ENCODE assay signal across 17 mouse cellular contexts in genomic region chr6:114214393-114214792, GRCm38 (mm10).
"Had no signal": no experiment of that assay in that cellular context is flagged by ENCODE, and none has a peak within 500 bp of the region (broad histone marks: within the 10 kb centered on the region; RNA-seq: fewer than 3 reads in every experiment).

No protein-coding gene starts in this region.

- H3K4me2 ChIP-seq: liver, embryonic 11.5 days; liver, embryonic 15.5 days; neural tube, embryonic 12.5 days had no signal

- H3K4me1 ChIP-seq: limb, embryonic 10.5 days; liver, embryonic 15.5 days had no signal

- H3K36me3 ChIP-seq: limb, embryonic 10.5 days; liver, embryonic 15.5 days; midbrain, embryonic 10.5 days; neural tube, embryonic 12.5 days had no signal

- H3K27me3 ChIP-seq: liver, embryonic 15.5 days had no signal

- ATAC-seq: lung, postnatal 0 days had no signal

- H3K9ac ChIP-seq: liver, embryonic 15.5 days; neural tube, embryonic 12.5 days had no signal

- H3K4me3 ChIP-seq: left cerebral cortex, adult 2 months; limb, embryonic 10.5 days; liver, embryonic 15.5 days; midbrain, embryonic 10.5 days; myocyte; neural tube, embryonic 12.5 days had no signal

- H3K27ac ChIP-seq: left cerebral cortex, adult 2 months; limb, embryonic 10.5 days; liver, embryonic 15.5 days; midbrain, embryonic 10.5 days; neural tube, embryonic 12.5 days had no signal

- DNase-seq: kidney, postnatal 25 days; lung, adult 2 months; lung, postnatal 4 days; midbrain, embryonic 14.5 days; retina, postnatal 1 day; right cerebral cortex, postnatal 4 days; spleen, adult 18-20 months; thymus, adult 2 months; thymus, postnatal 36 days had no signal

- H3K9me3 ChIP-seq: limb, embryonic 10.5 days; liver, embryonic 15.5 days; midbrain, embryonic 10.5 days; neural tube, embryonic 12.5 days had no signal
